Mouse (Mus musculus): Measurements from ENCODE around the gene Hormad2.
A peak's percentile ranks its signal among the peaks of the same experiment; 100 is the strongest.

Gene Hormad2

DNA sequence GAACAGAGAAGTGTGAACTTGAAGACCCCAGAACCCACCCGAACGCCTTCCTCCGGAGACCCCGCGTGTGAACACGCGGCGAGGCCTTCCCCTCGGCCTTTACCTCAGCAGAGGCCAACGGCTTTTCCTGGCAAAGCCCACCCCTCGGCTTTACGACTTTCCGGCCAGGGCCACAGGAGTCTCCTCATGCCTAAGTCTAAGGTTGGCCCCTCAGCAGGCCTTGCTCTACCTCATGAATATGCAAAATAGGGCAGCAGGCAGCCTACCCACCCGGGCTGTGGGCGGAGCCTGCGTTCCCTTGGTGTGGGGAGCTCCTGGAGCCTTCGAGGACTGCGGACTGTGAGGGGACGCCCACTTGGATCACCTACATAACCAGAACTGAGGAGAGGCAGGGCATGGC, at the start of gene Hormad2:
Gene Hormad2 (minus strand): TSS at position 128 of the 400 bp plus-strand sequence.
- DNase-seq, result no peak

DNA sequence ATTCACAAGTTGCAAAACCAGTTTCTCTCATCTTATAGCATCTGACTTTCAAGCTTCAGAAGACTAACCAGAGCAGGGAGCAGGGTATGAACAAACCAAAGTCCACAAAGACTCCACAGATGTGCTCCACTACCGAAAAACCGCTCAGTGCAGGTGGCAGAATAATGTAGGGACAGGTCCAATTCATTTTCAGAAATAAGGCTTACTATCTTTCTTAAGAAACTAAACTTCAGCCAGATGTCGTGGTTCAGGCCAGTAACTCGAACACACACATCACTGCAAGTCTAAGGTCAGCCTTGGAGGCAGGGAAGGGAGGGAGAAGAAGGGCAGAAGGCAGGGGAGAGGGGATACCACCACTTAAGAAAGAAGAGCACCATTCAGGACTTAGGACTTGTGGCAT, 48.3 kb upstream of the Hormad2 start:
- DNase-seq, result no peak

DNA sequence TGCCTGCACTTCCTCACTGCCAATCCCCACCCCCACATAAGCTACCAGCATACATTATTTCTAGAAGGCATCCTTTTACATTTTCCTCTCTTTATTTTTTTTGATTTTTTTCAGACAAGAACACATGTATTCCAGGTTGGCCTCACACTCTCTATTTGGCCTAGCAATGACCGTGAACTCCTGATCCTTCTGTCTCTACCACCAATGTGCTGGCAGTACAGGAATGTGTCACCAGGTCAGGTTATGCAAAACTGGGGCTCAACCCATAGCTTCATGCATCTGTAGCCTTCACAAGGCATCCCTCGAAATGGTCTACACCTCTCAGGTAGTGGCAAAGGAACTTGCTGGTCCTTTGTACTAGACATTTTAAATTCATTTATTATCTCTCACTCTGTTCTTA, 47.9 kb upstream of the Hormad2 start:
- DNase-seq, result no peak

DNA sequence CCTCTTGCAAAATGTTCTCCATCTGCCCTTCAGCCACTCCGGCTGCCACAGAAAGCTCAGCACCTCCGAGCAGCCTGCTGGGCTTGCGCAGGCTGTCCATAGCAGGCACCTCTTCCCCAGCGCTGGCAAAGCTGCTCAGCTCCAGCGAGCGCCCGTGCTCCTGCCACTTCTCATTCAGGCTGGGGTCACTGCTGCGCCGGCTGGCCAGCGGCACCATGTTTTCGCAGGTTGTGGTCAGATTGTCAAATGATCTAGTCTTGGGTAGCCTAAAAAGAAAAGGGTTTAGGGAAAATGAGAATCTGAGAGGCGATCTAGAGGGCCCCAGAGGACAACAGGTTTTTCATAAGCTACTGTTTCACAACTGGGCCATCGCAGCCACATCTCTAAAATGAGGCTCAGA, 47.5 kb upstream of the Hormad2 start:
- no peak for DNase-seq

DNA sequence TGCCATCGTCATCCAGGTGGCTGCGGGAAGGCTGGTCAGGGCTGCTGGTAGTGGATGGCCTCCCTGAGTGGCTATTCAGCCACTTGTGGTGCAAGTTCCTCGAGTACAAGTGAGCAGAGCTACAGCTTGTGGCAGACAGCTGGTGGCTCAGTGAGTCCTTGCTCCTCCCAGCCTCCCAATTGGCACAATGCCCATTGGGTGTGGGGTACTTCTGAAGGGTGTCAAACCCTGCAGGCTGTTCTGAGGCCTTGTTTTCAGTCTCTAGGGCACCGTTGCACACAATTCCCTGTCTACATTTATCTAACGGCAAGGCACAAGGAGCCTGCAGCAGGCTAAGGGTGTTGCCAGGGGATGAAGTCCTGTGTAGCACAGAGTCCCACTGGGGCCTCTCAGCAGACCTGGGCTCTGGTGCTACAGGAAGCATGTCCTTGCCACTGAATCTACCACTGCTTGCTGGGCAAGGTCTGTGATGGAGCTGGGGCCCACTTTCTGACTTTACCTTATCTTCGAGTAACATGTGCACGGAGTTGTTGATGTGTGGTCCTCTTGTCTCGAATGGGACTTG, 46.6 kb upstream of the Hormad2 start:
- DNase-seq, result peak; percentile 58 to 70

DNA sequence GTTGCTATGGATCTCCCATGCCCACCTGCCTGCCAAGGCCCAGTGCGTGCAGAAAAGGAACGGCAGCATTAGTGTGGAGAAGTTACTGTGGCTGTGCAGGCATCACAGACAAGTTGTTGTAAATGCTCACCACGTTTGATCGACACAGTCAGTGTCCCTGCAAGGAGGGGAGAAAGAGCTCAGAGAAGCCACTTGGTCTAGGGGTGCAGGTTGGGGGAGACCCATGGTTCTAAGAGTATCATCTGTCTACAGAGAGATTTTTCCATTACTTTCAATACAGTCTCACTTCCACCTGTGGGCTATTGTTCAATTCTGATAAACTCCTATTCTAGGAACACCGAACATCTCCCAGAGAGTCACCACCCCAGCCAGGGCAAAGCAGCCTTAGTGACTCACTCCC, 43.6 kb upstream of the Hormad2 start:
- no peak for DNase-seq

DNA sequence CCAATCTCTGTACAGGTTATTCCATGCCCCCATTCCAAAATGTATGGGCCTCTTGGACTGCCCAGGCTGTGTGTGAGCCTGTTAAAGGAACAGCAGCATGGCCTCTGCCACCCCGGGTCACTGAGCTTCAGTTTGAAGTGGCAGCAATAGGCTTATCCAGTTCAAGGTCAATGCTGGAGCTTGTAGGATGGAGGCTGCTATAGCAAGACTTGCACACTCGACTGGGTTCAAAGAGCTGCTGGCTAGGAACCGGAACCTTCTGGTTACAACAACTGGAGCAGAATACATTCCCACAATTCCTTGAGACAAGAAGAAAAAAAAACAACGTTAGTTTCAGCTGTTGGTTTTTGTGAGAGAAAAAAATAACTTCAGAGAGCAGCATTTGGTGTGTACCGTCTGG, 41.7 kb upstream of the Hormad2 start:
- no peak for DNase-seq

DNA sequence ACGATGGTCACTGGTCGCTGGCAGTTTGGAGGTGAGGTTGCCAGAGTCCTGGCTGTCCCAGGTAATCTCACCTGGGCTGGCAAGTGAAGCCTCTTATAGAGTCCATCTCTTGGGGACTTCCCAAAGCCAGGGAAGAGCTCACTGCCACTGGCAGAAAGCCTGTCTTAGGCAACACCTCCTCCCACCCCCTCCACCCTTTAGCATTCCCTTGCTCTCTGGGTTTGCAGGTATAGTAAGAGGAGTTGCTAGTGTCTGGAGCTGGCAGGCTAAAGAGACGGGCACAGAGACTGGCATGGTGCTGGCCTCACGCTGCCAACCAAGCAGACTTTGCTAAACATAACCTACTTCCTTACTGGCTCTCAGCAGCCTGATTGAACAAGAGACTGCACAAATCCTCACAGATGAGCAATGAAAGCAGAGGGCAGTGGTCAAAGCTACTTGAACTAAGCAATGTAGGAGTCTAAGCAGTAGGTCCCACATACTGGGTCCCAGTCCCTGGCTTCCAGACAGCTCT, 35.3 kb upstream of the Hormad2 start:
- peak; percentile 70 to 81 for DNase-seq

DNA sequence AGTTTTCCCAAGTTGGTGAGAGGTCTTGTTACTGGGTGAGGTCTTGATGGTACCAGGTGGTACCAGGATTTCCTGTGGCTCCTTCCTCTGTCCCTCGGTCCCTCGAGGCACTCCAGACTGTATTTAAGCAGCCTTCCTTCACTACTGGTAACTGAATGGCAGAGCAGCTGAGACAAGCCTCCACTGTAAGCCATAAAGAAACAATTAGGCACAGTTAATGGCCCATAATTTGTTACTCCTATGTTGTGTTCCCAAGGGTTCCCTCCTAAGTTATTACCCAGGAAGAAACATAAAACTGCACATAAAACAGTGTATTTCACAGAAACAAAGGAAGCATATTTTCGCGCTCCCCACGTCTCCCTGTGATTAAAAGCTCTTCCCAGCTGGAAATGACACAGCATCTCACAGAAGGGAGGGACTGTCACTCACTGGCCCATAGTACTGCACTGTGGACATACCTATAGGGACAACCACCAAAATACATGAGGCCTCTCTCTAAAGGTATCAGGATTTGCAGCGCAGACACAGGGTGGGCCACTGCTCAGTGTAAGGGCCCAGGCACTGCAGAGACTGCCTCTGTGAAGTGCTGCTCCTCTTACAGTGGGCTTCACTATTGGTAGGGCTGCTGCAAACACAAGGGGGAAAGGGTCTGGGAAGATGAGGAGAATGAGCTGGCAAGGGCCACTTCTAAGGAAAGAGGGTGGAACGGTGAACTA, 31.7 kb upstream of the Hormad2 start:
- no peak for DNase-seq

DNA sequence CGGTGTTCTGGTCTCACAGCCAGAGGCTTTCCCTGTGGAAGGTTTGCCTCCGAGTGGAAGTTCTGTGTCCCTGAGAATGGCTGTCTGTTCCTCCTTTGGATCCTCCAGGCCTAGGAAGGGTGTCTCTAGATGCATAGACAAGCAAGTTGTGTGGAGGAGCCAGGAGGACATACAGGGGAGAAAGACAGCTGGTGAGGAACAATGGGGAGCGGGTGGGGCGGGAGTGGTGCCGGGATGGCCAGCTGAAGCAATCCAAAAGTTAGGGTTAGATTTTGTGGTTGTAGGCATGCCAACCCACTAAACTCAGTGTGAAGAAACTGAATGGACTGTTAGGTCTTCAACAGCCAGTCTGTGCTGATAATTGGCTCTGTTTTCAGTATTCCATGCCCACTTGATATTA, 30.8 kb upstream of the Hormad2 start:
- DNase-seq, result no peak

DNA sequence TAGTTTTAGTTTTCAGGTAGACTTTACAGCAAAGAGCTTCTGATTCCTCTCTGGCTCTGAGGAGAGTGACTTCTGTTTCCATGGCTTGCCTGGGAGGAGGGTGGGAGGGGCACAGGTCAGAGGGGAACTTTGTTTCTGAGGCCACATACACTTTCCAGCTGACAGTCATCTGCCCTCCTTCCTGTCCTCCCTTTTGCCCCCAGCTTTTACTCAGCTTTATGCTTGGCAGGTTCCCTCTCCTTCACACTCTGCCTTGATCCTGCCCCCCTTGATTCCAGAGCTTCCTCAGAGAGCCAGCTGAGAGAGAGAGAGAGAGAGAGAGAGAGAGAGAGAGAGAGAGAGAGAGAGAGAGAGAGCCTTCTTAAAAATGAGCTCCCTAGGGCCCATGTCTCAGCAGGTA, 30.3 kb upstream of the Hormad2 start:
- no peak for DNase-seq

DNA sequence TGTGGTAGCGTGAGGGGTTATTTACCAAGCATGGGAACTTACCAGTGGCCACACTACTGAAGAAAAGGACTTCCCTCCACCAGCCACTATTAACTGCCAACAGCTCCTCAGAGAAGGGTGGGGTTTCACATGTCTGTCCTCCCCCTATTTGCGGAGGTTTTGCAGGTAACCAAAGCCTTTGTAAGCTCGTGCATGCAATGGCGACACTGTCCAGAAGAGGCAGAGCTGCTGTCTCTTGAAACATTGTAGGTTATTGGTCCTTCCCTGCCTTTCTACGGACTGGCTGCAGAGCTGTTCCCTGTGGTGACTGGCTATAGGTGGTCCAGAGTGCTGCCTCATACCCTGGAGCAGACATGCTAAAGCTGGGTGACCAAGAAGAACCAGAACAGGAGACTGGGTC, 28.2 kb upstream of the Hormad2 start:
- no peak for DNase-seq

DNA sequence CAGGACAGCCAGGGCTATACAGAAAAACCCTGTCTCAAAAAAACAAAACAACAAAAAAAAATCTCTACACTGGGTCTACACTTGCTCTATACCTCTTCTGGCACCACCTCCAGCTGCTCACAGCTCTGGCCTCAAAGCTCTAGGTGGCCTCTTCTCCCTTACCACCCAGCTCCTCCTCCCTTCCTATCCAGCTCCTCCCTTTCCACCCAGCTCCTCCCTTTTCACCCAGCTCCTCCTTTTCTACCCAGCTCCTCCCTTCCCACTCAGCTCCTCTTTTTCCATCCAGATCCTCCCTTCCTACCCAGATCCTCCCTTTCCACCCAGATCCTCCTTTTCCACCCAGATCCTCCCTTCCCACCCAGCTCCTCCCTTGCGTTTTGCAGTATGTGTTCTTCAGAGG, 26.5 kb upstream of the Hormad2 start:
- DNase-seq, result no peak

DNA sequence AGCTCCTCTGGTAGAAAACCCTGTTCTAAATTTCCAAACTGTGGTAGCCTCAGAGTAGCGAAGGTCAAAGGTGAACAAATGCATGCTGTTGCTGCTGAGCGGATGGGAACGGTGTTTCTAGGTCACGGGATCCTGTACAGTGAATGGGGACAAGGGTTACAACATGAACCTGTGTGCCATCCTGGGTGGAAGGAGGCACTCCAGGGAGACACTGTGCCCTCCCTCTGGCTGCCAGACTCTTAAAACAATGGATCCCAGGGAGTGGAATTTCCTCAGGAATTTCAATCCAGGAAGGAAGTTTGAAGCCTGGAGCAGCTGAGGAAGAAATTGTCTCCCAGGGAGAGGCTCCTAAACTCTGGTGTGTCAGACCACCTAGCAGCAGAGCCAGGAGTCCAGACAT, 25.3 kb upstream of the Hormad2 start:
- DNase-seq, result no peak

DNA sequence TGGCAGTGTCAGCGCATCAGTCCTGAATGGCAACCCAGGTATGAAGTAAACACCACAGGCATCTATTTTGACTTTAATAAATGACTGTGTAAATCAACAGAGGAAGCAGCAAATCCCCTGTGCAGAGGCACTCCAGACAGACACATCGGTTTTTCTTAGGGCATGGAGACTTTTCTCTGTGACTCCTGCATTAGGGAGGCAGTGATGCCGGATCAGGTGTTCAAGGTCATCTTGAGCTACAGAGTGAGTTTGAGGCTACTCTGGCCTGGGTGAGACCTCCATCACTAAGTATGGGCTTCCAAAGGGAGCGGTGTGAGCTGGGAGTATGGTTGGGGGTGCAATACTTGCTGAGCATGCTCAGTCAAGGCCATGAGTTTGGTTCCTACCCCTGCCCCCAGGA, 23.7 kb upstream of the Hormad2 start:
- no peak for DNase-seq

DNA sequence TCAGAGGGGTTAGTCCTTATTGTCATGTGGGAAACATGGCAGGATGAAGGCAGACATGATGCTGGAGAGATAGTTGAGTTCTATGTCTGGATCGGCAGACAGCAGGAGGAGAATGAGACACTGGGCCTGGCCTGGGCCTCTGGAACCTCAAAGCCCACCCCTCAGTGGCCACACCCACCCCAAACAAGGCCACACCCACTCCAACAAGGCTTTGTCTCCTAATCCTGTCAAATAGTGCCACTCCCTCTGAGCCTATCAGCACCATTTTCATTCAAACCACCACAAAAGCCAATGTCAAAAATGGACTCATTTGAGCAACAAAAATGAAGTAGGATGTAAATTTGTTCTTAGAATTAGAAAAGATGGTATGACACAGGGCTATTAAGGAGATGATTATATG, 23.3 kb upstream of the Hormad2 start:
- DNase-seq, result no peak

DNA sequence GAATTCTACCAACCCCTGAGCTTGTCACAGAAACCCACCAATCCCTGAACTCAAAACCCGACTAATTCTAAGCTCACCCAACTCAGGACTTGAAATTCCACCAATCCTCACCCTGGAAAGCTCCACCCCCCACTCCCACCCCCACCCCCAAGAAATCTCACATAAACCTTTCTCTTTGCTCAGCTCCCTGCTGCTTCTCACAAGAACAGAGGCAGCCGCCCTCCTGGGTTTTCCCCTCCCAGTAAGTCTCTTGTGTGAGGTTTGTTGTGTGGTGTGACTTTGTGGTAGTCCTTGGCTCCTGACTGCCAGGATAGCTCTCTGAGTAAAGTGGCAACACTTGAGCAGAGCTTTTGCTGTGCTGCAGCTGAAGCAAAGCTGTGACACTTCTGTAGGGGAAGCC, 22.0 kb upstream of the Hormad2 start:
- DNase-seq, result no peak

DNA sequence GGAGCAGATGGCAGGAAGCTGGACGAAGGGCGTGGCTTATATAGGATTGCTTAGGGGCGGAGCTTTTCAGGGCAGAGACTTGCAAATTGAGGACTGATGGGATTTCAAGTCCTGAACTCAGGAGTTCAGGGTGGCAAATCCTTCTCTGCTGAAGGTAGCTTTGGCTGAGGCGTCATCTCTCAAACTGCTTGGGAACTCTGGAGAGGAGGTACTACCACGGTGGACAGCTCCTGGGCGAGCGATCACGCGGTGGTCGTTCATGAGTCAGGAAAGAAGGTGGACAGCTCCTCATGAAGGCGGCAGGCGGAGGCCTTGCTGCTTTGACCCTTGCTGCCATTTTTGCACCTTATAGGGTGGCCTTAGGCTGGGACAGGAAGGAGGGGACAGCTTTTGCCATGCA, 20.2 kb upstream of the Hormad2 start:
- DNase-seq, result no peak

DNA sequence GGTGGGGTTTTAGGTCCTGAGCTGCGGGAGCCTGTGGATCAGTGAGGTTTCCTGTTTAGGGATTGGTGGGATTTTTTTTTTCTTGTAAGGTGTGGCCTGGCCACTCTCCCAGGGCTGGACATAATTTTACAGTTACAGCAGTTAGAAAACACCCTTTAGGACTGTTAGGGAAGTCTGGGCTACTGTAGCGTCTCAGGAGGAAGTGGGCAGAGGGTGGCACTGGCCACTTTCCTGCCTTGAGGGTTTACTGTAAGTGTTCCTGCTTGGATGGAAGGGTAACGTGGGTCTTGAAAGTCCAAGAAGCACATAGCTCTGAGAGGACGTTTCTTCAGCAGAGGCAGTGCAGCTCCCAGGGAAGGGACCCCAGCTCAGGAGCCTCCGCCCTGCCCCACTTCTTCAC, 19.7 kb upstream of the Hormad2 start:
- no peak for DNase-seq

DNA sequence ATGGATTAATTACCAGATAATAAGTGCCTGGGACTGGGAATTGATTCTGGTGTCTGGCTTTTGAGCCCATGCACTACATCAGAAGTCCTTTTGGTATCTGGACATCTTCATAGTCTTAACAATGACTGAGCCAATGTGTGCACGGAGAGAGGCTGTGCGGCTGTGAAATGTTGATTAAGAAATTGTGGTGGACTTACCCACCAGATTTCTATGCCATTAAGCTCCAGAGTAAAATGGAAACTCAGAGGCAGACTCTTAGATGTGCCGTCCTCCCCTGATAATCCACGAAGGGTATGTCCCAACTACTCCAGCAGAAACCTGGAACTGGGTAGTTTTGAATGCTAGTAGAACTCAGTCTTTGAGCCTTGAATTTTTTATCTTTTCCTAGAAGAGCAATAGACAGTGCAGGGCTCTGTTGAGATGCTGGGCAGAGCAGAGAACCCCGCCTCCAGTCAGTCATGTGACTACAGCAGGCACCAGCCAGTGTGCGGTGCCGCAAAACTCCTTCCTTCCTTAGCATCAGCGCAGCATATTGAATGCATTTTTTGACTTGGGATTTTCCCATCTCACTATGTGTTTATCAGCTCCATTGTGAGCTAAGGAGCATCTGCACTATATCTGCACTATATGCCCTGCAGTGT, 14.1 kb upstream of the Hormad2 start:
- DNase-seq, result no peak

DNA sequence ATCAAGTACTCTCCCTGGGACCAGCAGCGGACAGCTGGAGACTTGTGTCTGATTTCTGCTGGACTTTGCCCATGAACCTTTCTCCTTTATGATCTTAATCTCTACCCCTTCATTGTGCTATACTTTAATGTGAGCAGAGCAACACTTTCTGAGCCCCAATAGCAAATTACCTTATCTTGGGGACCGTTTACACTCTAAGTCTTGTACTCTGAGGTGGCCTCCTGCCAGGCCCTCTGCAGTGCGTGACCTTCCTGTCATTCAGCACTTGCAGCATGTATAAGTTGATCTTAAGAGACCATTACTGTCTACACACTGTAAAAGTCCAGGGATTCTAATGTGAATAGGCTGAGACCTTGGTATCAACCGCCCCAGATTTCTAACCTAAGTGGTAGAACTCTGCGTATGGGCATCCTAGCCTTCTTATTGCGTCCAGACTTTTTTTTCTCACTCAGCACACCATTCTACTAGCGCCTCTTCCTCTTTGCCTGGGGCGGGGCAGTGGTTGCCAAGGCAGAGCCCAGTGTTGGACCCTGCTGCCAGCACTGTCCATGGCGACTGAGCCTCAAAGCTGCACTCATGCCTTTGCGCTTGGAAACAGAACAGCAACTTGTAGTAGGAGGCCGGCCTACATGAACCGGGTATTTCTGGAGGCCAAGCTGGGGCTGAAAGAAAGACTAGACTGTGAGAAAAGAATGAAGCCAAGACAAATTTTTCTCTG, 11.7 kb upstream of the Hormad2 start:
- peak; percentile 20 to 38 for DNase-seq

DNA sequence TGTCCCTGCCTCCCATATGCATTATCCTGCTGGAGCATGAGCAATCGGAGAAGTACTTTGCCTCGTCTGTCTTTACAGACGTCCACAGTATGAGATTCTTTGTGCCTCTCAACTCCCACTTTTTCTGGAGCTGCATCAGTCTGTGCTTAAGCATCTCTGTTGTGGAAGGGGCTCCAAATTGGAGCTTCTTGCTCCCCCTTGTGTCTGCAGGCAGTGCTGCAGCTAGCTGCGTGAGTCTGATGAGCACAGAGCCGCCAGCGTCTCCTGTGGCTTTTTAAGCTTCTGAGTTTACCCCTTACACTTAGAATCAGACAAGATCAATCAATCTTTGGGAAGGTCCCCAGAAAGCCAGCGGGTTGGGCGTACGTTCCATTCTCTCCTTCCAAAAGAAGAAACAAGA, 10.2 kb upstream of the Hormad2 start:
- peak; percentile 68 to 76 for DNase-seq

DNA sequence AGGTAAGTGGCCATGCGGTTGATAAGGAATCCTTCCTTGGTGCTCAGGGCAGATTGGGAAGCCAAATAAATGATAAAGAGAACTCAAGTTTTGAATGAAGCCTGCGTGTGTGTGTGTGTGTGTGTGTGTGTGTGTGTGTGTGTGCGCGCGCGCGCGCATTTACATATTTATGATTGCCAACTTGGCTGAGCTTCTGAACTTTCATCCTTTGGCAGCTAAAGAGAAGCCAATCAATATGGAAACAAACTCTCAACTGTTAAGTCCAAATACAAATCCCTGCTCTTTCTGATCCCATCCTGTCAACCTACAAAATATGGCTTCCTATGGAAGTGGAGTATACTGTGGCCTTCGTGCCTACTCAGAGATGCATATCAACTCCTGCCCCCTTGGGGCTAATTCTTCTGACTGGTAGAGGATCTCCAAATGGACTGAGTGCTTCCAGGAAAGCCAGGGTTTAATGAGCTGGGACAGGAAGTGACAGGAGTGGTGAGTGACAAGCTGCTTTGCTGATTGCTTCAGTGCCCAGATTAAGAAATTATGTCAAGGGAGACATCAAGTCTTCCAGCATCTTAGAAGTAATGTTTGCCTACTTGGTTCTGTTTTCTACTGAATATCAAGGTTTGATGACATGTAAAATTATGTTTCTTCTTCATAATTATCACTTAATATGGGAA, 5.4 kb upstream of the Hormad2 start:
- no peak for DNase-seq

All from cerebellum, postnatal 14 days (tissue).